10 mouse cellular contexts compared by ENCODE assay signal in genomic region chr7:143428142-143428813, GRCm38 (mm10). TPM values are rescaled to one million over a fixed set of nuclear protein-coding genes. Genes with fewer than 3 reads are reported as not detected.
DNase-seq lines count a peak whose midpoint lies in the region; ATAC-seq and TF ChIP-seq lines count a peak whose summit lies in the region.
"Had no signal": no experiment of that assay in that cellular context is flagged by ENCODE, and none has a peak within 500 bp of the region (broad histone marks: within the 10 kb centered on the region; RNA-seq: fewer than 3 reads in every experiment).

No protein-coding gene starts in this region.

- no peak overlapping the region for H3K4me3 ChIP-seq in lung, postnatal 0 days (ENCODE audit: low read depth, low read length)
- H3K4me3 ChIP-seq in hindbrain, postnatal 0 days (ENCODE audit: low read length) = no peak overlapping the region

- H3K9me3 ChIP-seq in lung, postnatal 0 days (ENCODE audit: low read length) = no peaks in the 10 kb centered on the region
- H3K9me3 ChIP-seq in hindbrain, postnatal 0 days (ENCODE audit: low read length) = no peaks in the 10 kb centered on the region

- no peak overlapping the region for H3K4me2 ChIP-seq in lung, postnatal 0 days (replicated peaks; ENCODE audit: low read depth, low read length)
- H3K4me2 ChIP-seq in hindbrain, postnatal 0 days (ENCODE audit: low read depth, low read length) = no peak overlapping the region

- no peaks in the 10 kb centered on the region for H3K27me3 ChIP-seq in lung, postnatal 0 days (replicated peaks; ENCODE audit: insufficient read depth, low read length)
- no peaks in the 10 kb centered on the region for H3K27me3 ChIP-seq in hindbrain, postnatal 0 days (ENCODE audit: insufficient read depth, low read length)
- H3K27me3 ChIP-seq: Patski had no signal

- 55% methylated on average over 23 of the region's 23 CpGs for WGBS in lung, postnatal 0 days
- whole genome bisulfite sequencing in hindbrain, postnatal 0 days = 14% methylated on average over 23 of the region's 23 CpGs

- TF ChIP-seq EP300 in lung, postnatal 0 days (IDR thresholded peaks at IDR 0.05) = no peak

- TF ChIP-seq CTCF in lung, postnatal 0 days (IDR thresholded peaks at IDR 0.05) = no peak
- TF ChIP-seq CTCF in hindbrain, postnatal 0 days (IDR thresholded peaks at IDR 0.05; ENCODE audit: low read depth) = no peak

- H3K4me1 ChIP-seq in lung, postnatal 0 days (ENCODE audit: insufficient read depth, low read depth, low read length) = peaks cover 10% of the 10 kb centered on the region; the same call in 1 of the 2 replicates
- H3K4me1 ChIP-seq in hindbrain, postnatal 0 days (ENCODE audit: insufficient read depth, low read length) = peaks cover 16% of the 10 kb centered on the region

- H3K27ac ChIP-seq in lung, postnatal 0 days (ENCODE audit: low read length) = no peak overlapping the region
- H3K27ac ChIP-seq in hindbrain, postnatal 0 days = peak overlapping the region; percentile 58; the same call in 1 of the 2 replicates

- H3K9ac ChIP-seq in lung, postnatal 0 days (replicated peaks; ENCODE audit: low read depth) = no peak overlapping the region
- H3K9ac ChIP-seq in hindbrain, postnatal 0 days (replicated peaks; ENCODE audit: low read length) = 0 out of 2 replicates have a peak overlapping the region, but pooled peaks have one; percentile 17

- peak; percentile 69 for ATAC-seq in lung, postnatal 0 days
- ATAC-seq in hindbrain, postnatal 0 days = peak; percentile 91
- ATAC-seq: Patski had no signal

- DNase-seq in lung, postnatal 0 days (ENCODE audit: low spot score) = peak; percentile 20
- DNase-seq in lung, adult 18-20 months = no peak
- peak; percentile 87 for DNase-seq in embryo, embryonic 10.5 days (ENCODE audit: low spot score)
- peak; percentile 86 for DNase-seq in hindbrain, postnatal 0 days (ENCODE audit: low spot score)
- DNase-seq in retina, postnatal 7 days (ENCODE audit: low read depth, low spot score) = peak; percentile 43
- DNase-seq in urinary bladder, postnatal 10 days (ENCODE audit: low spot score) = no peak
- DNase-seq in ovary, adult 18-20 months (ENCODE audit: low spot score) = no peak
- DNase-seq in frontal cortex, postnatal 10 days (ENCODE audit: low spot score in 2 of 2) = no peak
- DNase-seq: heart, postnatal 4 days had no signal

- H3K36me3 ChIP-seq in lung, postnatal 0 days (ENCODE audit: insufficient read depth, low read length) = no peaks in the 10 kb centered on the region
- H3K36me3 ChIP-seq in hindbrain, postnatal 0 days (ENCODE audit: insufficient read depth, low read length) = no peaks in the 10 kb centered on the region

RNA-seq across cellular contexts. Expression of gene Cdkn1c, which starts 32.6 kb away (rescaled TPM):
- polyA plus RNA-seq in lung, postnatal 0 days (2015; fragmentation: Nextera tagmentation; extraction: Ambion mirVana) = 207 and 220 TPM in 2 replicates
- total RNA-seq in hindbrain, postnatal 0 days (2014; rRNA removed) = 127 and 139 TPM in 2 replicates
- 144 and 150 TPM in 2 replicates for polyA plus RNA-seq in hindbrain, postnatal 0 days (2015; fragmentation: Nextera tagmentation; extraction: Ambion mirVana)

RNA-seq across cellular contexts. Expression of gene Slc22a18, which starts 45.3 kb away (rescaled TPM):
- 4.4 and 5.2 TPM in 2 replicates for polyA plus RNA-seq in lung, postnatal 0 days (2015; fragmentation: Nextera tagmentation; extraction: Ambion mirVana)
- total RNA-seq in hindbrain, postnatal 0 days (2014; rRNA removed) = 0.58 and 1.8 TPM in 2 replicates
- polyA plus RNA-seq in hindbrain, postnatal 0 days (2015; fragmentation: Nextera tagmentation; extraction: Ambion mirVana) = 0.90 and 1.2 TPM in 2 replicates

Comparison
In these comparisons a context has a peak if more than half of its experiments do, and no peak if none do; other contexts are left out.
1. DNase-seq: peak in lung, postnatal 0 days (single experiment), embryo, embryonic 10.5 days (single experiment), hindbrain, postnatal 0 days (single experiment) and retina, postnatal 7 days (single experiment); none in lung, adult 18-20 months (0 of 2), urinary bladder, postnatal 10 days (single experiment), ovary, adult 18-20 months (single experiment) and frontal cortex, postnatal 10 days (0 of 2).